Mouse (Mus musculus) kidney, postnatal 25 days (tissue): ENCODE results near the gene Jund.

ENCODE experiments used
- DNase-seq, 2 experiments: peaks; one replicate each; pipeline ENCODE4 v3.0.0; 2021; ENCODE audit warnings: mixed read lengths in 2 of 2

The Jund gene

DNA sequence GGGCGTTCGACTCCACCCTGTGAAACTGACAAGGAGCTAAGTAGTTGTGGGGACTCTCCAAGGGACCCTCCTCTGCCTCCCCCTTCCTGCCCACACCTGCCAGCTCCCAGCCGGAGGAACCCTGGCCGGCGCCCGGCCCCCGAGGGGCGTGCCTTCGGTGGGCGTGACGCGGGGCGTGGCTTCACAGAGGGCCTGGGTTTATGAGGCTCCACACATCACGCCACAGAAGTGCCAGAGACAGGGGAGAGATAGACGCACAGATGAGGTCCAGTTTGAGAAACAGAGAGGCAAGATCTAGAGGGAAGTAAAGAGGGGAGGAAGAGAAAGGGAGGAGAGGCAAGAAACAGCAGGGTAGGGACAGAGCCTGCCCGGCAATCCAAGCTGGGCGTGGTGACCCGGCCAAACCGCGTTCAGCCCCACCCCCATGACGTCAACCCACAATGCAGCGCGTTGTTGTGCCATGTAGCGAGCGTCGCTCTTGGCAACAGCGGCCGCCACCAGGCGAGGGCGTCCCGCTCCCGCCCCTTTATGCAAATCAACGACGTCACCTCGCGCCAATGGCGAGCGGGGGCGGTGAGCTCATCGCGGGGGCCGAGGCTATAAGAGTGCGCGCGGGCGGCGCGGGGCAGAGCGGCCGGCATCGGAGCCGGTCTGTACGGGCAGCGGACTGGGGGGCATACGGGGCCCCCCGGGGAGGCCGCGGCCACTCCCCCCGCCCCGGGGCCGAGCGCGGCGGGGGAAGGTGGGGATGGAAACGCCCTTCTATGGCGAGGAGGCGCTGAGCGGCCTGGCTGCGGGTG, at the start of gene Jund:
Gene Jund (plus strand): TSS at position 640 of the 800 bp plus-strand sequence.
- DNase-seq = peak; percentile 99 to 100

DNA sequence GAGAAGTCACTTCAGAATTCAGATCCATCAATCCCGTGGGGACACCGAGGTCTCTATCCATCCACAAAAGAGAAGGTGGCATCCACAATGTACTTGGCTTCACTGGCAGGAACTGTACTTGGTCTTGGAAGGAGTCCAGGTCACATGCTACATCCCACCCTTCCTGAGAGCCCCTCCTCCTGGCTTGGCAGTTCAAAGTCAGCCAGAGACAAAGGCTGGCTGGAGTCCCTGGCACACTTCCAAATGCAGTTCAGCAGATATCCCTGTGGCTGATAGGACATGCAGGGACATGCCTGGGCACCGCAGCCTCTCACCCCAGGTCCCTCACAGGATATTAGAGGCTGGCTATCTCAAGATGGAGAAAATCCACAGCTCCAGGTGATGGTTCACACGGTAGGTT, 49.4 kb upstream of the Jund start:
- DNase-seq = peak; percentile 96 to 97

DNA sequence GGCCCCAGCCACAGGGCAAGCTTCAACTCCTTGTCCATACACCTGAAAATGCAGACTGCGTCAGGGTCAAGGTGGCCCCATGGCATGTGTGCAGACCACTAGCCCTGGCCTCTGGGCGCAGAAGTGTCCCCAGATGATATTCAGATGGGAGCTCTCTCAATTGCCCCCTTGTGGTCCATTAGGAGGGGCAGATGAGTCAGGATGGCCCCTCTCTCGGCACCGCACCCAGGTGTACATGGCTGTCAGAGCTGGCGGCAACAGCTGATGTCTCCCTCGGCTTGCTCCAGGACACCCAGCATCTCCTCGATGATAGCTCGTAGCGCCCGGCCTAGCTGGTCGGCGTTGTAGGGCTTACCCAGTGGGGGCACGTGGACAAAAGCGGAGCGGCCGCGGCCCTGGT, 48.4 kb upstream of the Jund start:
- no peak for DNase-seq

DNA sequence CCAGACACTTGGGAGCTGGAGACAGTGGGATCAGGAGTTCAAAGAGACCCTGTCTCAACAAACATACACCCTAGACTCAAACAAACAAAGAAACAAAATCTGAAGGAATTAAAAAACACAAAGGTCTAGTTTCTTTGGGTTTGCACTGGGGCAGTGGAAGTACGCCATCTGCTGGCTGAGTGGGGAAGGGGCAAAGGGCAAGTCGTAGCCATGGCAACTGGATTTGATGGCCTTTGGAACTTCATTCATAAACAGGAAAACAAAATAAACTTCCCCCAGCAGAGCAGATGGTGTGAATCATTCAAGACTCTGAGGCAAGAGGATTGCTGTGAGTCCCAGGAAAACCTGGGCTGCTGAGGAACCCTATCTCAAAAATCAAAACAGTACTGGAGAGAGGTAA, 45.5 kb upstream of the Jund start:
- DNase-seq = peak; percentile 85 to 86

DNA sequence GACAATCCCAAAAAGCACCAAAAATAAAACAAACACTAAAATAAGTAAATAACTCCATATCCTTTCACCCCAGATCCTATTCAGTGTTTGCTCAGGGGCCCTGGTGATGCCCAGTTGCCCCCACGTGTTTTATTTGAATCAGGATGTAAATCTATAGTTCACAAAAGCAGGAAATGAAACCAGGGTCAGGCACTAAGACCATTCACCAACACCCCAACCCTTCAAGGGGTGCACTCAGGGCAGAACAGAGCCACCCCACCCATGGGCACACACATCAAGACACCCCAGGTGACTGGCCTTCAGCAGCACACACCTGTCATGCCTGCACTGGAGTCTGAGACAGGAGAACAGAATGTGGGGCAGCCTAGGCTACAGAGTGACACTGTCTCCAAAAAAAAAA, 44.6 kb upstream of the Jund start:
- DNase-seq = no peak

DNA sequence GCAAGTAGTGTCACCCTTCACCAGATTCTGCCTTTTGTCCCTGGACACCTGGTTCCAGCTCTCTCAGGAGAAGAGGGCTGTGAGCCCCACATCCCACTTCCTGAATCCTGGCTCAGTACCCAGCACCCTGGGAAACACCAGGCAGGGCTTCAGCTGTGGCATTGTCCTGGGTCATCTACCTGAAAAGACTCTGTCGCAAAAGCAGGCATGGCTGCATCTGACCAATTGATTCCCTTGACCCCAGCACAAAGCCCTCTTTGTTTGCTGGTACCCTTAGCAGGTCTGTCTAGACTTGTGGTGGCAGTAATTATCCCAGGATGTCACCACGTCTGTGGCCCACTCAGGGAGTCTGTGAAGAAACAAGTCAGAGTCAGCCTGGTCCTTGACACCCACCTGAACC, 43.3 kb upstream of the Jund start:
- no peak for DNase-seq

DNA sequence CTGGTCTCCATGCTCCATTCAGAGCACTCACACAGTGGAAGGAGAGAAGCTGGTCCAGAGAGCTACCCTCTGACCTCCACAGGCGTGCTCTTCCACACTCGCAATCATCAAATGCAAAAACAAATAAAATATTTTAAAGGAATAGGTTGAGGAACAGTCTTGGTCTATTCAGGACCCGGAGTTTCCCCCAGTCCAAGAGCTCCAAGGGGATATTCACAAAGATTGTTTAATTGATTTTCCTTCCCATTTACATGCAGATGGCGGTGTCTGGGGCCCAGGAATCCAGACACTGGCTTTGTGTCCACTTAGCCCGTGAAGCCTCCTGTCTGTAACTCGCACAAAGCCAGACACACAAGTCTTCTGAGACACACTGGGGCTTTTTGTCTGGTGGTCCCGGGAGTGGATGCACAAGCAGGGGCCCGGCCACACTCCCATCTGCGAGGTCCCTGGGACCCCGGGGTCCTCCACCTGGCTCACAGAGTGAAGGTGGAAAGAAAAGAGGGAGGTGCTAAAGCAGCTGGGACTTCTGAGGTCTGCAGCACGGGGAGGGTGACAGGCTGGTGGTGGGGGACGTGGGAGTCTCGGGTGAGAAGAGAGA, 42.5 kb upstream of the Jund start:
- no peak for DNase-seq

DNA sequence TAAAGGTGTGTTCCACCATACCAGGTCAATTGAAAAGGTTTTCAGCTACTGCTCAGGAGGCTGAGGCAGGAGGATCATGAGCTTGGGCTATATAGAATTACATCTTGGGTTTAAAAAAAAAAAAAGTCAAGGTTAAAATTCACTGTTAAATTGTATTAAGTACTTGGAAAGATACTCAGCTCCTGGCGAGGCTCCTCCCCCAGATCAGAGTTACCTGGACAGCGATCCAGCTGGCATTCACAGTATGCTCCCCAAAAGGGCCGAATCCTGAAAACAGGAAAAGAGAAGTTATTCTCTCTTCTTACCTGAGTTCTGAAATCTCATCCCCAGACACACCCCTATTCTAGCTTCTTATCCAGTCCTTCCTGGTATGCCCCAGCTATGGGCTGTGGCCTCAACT, 41.5 kb upstream of the Jund start:
- peak; percentile 47 to 57 for DNase-seq

DNA sequence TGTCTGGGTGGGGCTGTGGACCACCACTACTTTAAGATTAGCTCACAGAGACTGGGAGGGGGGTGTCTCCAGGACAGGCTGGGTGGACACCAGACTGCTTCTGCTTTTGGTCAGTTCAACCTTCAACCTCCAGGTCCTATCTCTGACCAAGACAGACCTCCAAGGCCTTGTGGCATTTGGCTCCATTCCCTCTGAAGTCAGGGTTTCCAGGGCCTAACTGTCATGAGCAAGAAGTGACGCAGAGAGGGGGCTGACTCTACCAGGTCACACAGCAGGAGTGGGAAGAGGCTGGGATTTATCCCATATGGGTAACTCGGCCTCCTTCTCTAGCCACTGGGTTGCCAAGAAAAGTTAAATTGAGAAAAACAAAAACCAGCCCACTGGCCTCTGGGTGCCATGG, 41.0 kb upstream of the Jund start:
- DNase-seq = peak in 1 of 2 experiments; percentile 49

DNA sequence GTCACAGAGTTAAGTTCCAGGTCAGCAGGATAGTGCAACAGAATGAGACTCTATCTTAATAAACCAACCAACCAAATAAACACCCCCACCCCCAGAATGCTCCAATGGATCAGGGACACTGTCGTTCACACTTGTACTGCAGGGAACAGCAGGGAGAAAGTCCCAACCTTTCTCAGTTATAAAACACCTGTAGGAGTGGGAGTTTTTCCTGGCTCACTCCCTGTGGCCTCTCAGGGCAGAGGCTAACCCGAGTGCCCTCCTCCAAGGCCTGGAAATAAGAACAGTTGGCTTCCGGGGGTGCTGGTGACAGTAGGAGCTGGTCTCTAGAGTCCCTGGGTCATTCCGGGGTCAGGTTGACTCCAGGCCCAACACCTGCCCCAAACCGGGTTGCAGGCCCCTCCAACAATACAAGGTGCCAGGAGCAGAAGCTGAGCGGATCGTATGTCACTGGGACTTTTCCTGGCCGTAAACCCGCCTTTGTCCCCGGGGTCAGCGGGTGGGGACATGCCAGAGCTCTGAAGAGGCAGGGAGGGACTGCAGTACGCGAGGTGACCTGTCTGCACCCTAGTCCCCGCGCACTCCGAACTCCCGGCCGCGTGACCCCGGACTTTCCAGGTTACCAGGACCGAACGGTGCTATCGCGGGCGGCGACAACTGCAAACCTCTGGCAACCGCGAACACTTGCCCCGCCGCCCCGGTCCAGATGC, 39.7 kb upstream of the Jund start:
- peak; percentile 56 to 86 for DNase-seq

DNA sequence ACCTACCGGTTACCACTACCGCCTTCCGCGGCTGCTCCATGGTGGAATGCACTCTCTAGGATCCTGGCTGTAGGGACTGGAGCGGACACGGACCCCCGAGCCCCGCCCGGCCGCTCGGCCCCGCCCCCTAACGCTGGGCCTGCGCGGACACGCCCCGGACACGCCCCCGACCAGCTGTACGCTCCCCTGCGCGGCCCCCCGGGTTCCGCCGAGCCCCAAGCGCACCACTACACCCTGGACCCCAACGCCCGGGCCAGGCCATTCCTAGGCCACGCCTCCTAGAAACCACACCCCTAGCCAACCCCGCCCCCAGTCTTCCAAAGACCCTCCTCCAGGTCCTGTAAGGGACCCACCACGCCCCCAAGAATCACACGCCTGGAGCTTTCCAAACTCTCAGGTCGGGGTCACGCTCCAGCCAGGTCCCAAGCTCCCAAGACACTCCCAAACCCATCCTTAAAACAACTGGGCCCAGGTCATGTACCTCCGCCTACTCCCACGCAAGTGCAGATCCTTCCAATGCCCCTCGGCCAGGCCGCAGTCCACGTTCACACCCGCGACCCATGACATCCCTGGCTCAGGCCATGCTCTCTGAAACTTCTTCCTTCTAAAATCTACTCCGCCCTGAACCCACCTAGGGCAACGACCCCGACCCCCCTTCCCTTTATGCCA, 39.0 kb upstream of the Jund start:
- peak; percentile 95 to 97 for DNase-seq

DNA sequence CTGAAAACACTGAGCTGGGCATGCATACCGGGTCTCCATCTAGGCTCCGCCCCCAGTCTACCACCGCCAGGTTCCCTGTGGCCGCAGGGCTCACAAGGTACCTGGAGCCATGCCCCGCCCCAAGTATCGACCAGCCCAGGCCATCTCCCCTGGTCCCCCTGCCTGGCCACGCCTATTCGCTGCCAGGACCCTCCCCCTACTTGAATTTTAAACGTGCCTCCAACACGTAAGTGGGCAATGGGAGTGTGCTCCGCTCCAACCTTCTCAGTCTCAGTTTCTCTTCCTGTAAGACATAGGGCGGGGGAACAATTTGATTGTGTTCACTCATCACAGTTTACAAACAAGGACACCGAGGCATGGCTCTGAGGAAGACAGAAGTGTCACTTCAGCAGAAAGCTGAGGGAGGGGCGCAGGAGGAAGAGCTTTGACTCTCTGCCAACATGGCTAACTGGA, 38.5 kb upstream of the Jund start, which contains the start of gene Pgpep1:
Gene Pgpep1 (minus strand): TSS at position 116 of the 453 bp plus-strand sequence.
- DNase-seq = peak; percentile 66 to 84

DNA sequence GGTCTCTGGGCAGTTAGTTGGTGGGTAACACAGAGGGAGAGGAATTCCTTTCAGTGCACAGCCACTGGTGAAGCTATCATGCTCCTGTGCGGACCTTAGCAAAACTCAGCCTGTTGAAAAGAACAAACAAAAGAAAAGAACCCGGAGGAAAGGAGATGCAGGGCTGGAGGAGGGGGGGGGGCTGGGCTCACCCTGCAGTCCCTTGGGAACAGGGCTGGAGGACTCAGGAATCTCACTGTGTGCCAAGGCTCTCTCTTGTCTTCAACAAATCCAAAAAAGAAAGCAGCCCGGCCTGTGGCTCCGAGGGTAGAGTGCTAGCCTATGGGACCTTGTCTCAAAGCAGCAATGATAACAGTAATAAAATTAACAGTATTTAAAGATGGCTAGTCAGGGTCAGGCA, 35.1 kb upstream of the Jund start:
- no peak for DNase-seq

DNA sequence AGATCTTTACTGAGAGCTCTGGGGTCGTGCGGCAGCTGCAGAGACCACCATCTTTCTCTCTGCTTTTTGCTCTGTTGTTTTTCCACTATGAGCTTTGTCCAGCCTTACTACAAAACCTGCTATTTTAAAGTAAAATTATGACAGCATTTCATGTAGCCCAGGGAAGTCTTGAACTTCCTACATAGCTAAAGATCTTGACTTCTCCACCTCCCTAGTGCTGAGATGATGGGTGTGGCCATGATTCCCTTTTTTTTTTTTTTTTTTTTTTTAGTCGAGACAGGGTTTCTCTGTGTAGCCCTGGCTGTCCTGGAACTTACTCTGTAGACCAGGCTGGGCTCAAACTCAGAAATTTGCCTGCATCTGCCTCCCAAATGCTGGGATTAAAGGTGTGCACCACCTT, 34.1 kb upstream of the Jund start:
- no peak for DNase-seq

DNA sequence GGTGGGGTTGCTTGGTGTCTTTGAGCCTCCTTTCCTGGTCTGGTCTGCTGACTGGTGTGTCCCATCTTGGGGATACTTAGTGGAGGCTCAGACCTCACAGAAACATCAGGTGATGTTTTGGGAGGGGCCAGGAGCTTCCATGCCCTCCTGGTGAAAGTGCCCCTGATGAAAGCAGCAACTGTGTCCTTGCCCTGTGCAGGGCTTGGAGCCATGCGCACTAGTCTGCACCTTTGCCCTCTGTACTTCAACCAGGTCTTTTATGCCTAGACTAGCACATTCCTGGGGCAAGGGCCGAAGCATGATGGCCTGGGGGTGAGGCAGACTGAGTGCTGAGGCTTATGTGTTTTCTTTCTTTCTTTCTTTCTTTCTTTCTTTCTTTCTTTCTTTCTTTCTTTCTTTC, 33.1 kb upstream of the Jund start:
- peak; percentile 79 to 95 for DNase-seq

DNA sequence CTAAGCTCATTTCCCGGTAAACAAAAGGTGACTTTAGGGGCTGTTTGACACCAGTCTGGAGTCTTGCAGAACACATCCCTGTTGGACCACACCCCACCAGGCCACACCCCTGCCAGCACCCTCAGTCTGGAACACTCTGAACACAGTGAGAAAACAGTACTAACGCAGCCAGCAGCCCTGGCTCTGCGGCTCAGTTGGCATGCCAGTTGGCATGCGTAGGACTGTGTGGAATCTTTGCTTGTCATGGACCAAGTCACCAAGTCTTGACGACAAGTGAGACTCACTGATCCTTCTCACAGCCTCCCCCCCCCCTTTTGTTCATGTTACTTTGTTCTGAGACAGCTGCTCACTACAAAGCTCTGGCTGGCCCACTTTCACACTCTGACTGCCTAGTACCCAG, 31.7 kb upstream of the Jund start:
- peak; percentile 53 to 84 for DNase-seq

DNA sequence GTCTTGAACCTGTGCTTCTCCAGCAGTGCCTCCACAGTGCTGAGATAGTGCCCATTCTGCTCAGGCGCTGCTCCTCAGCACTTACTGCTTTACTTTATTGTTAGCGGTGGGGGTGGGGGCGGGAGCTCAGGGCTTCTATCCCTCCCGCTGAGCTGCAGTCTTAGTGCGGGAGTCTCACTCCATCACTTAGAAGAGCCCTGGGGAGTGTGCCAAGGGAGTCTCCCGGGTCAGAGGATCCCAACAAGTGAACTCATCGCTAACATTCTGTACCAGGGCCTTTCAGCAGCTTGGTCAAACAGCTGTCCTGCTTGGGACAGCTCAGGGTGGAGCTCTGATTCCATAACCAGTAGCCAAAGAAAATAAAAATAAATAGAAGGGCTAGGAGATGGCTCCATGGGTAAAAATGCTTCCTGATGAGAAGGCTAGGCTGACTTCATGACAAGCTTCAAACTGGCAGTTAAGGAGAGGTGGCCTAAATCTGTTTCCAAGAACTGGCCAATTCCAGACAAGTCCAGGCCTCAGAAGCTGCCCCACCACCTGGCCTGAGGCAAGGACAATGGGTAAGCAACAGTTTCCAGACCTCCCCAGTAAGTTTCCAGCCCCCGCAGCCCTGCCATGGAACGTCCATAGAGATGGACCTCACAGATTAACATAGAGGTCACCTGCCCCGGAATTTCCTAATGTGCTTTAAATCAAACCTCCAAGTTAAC, 27.0 kb upstream of the Jund start:
- peak; percentile 65 to 85 for DNase-seq

DNA sequence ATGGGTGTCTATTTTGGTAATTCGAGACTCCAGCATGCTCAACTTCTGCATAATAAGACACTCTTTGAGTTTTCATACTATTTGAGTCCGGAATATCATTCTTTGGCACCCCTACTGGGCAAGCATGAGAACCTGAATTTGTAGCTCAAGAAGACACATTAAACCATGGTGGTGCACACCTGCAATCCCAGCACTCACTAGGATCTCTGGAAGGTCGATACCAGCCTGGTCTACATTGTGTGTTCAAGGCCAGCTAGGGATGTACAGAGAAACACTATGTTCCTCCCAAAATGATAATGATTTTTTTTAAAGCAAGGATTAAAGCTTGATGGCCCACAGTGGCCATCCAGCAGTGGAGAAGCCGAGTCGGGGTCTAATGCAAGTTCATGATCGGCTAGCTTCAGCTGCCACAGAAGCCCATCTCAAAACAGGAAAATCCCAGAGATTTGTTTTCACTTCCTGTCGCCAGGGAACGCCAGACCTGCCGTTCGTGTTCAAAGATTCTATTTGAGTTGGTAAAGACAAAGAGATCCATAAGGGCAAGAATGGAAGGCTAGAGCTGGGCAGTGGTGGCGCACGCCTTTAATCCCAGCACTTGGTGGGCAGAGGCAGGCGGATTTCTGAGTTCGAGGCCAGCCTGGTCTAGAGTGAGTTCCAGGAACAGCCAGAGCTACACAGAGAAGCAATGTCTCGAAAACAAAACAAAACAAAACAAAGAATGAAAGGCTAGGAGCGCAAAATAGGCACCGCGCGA, 26.2 kb upstream of the Jund start:
- DNase-seq = no peak

DNA sequence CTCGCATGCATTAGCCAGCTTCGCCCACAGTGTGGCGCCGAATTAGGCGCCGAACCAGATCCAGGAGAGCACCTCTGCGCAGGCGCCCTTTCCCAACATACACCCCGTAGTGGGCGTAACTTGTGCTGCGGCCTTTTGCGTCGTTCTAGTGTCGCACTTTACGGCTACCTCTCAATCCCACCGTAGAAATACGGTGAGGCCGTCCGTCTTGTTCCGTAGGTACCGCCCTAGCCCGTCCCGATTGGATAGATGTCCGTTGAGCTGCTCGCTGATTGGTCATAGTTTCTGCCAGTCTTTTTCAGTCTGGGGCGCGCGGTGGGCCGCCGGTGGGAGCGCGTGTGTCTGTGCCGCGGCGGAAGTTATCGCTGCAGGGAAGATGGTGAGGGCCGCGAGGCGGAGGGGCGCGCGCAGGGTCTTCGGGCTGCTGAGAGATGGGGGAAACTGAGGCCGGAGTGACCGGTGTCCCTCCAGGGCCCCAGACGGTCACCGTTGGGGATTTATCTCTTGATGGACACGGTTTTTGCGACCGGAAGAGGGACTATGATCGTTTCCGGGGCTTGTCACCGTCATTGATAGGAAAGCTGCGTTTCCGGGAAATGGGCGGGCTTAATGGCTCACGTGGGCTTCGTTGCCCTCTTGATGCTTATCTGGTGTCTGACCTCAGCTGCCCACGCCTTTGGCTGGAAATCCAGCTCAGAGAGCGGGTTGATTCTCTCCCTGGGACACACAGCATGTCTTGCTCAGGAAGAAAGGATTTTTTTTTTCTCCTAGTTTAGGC, 25.5 kb upstream of the Jund start, which contains the start of gene Lsm4:
Gene Lsm4 (plus strand): TSS at position 170 of the 778 bp plus-strand sequence.
- DNase-seq = peak; percentile 97 to 99

DNA sequence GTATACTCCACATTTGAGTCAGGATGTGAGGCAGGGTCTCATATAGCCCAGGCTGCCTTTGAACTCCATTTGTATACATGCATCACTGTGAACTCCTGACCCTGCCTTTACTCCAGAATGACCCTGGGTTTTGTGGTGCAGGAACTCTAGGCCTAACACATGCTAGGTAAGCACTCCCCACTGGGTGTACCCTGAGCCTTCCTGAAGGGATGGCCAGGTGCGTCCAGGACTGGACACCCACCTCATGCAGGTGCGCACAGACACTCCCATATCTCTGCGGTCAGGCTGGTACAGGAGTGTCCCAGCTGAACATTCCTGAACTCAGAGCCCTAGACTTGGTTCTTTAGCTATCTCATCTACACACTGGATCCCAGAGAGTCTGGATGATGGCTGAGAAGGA, 24.6 kb upstream of the Jund start:
- peak in 1 of 2 experiments; percentile 38 for DNase-seq

DNA sequence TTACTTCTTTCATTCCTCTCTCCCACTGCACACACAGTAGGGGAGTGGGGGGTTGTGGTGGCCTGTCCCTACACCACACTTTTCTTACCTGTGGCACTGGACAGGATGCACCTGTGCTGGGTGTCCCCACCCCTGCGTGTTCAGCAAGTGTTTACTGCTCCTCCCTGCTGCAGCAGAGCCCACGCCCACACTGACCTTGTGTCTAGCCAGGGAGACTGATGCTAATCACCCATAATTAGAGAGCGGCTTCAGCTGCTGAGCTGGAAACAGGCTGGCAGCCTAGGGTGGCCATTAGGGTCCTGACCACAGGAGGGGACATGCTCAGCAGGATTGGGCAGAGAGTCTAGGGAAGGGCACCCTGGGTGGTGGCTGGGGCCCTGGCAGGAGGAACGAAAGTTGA, 24.0 kb upstream of the Jund start:
- peak in 1 of 2 experiments; percentile 67 for DNase-seq
